Mouse (Mus musculus): ENCODE measurements around the gene Pls3. TPM values are rescaled to one million over a fixed set of nuclear protein-coding genes. Genes with fewer than 3 reads are reported as not detected.
"Not testable (repeated sequence)": the region's sequence is repeated elsewhere in the genome, so short reads cannot be mapped to it uniquely, and the experiment has no call there.

The Pls3 gene
- total RNA-seq, 2 experiments from 2014 or later: 83.6 to 91.0 TPM

GRCm38 (mm10) chrX:75814123-75814522, 60.9 kb downstream of the Pls3 start:
- intact Hi-C loops (cut with DNase I): loop anchor here (10.0 kb wide), 1 partner anchor 61 kb away; the partner anchor contains the start of gene Pls3
- DNase-seq (ENCODE audit: extremely low spot score in 1 of 2, low spot score in 2 of 2): no peak

DNA sequence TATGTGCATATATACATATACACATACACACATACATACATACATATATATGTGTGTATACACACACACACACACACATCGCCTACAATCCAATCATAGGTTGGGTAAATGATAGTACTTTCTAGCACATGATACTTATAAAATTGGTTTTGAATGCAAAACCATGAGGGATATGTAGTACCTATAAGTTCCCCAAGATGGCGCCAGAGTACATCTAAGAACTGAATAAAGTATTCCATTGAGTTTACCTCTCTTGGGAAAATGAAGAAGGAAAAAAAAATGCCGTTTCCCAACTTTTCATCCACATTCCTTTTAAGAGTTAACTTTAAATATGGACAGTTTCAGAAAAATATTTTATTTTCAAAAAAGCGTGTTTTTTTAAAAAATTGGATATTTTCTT, 78.4 kb downstream of the Pls3 start:
- intact Hi-C loops (cut with DNase I): loop anchor here (5.0 kb wide), 1 partner anchor 406 kb away; no protein-coding TSS in a partner anchor
- DNase-seq (ENCODE audit: extremely low spot score in 1 of 2, low spot score in 2 of 2): peak; percentile 18 to 44

DNA sequence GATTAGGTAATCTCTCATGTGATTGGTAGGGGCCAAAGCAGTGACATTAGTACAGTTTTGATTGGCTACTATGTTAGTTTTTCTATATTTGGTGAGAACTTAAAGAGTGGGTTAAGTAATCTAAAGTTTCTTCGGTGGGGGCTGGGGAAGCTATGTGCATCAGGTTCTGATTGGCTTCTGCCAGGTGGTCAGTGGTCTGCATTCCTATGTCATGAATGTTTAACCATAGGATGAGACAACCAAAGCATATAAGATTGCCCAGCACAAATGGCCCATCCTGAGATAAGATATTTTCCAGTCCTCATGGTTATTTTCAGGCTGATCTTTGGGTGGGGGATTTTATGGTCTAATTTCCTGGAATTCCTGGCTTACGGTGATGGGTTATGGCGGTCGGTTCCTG, 95.2 kb downstream of the Pls3 start:
- intact Hi-C loops (cut with DNase I): no loop called here
- DNase-seq (ENCODE audit: extremely low spot score in 1 of 2, low spot score in 2 of 2): no peak

DNA sequence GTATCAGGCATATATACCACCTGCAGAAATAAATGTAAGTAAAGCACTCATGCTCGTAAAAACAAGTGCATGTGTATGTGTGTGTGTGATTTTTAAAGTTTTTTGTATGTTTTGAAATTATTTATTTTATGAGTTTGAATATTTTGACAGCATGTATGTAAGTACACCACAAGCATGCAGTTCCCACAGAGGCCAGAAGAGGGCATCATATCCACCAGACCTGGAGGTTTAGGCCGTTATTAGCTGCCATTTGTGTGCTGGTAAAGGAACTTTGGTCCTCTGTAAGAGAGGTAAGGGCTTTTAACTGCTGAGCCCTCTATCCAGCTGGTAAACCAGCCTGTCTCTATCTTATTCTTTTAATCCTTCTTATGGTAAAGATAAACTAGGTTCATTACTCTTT, 97.5 kb downstream of the Pls3 start:
- intact Hi-C loops (cut with DNase I): no loop called here
- DNase-seq (ENCODE audit: extremely low spot score in 1 of 2, low spot score in 2 of 2): no peak

DNA sequence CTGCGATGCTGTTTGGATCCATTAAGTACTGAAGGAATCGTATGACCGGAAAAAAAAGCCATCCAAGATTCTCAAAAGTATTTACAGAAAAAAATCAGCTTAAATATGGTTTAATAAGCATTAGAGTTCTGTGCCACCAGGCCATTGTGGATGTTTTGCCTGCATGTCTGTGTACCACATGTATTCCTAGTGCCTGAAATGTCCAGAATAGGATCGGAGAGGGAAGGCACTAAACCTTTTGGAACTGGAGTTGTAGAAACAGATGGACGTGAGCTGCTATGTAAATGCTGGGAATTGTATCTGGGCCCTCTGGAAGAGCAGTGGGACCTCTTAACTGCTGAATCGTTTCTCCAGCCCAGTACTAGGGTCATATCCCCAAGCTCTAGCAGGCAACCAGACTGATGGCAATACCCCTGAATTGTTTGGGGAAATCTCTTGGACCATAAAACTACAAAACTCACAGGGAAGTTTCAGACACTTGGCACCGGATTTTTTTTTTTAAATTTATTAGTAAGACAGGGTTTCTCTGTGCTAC, 110.1 kb downstream of the Pls3 start:
- DNase-seq (ENCODE audit: extremely low spot score in 1 of 2, low spot score in 2 of 2): no peak
- intact Hi-C loops (cut with DNase I): no loop called here

DNA sequence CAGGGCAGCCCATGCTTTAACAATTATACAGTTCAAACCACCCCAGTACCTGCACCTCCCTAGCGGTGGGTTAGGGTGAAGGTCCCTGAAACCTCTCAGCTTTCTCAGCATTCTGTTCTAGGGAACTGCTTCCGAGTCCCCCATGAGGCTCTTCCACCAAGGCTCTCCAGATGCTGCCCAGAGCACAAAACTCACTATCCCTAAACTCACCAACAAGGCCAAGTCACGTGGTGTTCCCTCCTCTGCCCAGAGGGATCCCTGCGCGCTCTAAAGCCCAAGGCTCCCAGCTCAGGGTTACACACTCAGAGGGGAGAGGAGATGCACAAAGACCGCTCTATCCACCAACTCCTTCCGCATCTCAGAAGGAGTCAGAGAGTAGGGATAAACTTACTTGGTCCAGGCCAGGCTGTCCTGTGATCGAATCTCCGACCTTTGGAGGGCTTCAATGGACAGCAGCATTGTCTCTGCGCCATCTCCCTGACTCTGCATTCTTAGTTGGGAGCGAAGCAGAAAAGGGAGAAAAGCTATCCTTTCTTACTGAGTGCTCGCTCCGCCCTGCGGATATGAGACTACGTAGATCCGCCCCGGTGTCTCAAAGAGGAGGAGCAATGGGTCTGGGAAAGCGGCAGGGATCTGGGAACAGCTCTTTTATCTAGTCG, 110.7 kb downstream of the Pls3 start:
- peak; percentile 50 to 72 for DNase-seq (ENCODE audit: extremely low spot score in 1 of 2, low spot score in 2 of 2)
- intact Hi-C loops (cut with DNase I): no loop called here

DNA sequence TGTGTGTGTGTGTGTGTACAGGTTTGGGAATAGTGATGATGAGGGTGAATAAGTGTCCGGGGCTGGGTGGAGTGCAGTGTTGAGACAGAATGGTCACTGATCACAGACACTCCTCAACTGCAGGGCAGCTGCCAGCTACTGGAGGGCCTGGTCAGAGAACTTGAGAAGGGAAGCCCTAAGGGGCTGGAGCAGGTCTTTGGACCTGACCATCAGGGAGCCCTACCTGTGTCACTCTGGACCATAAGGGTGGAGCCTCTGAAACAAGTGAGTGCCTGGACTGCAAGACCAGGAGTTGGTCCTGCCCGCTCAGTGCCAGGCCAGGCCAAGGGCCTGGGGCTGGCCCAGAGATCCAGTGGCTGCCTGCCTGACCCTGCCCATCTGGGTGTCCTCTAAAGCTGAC, 115.5 kb downstream of the Pls3 start:
- DNase-seq (ENCODE audit: extremely low spot score in 1 of 2, low spot score in 2 of 2); intact Hi-C loops (cut with DNase I): not testable (repeated sequence)

- intact Hi-C loops (cut with DNase I): not testable (repeated sequence)
- peak in 1 of 2 experiments; percentile 64 for DNase-seq (ENCODE audit: extremely low spot score in 1 of 2, low spot score in 2 of 2)
Observed at GRCm38 (mm10) chrX:75759036-75759435, 115.9 kb downstream of the Pls3 start.

DNA sequence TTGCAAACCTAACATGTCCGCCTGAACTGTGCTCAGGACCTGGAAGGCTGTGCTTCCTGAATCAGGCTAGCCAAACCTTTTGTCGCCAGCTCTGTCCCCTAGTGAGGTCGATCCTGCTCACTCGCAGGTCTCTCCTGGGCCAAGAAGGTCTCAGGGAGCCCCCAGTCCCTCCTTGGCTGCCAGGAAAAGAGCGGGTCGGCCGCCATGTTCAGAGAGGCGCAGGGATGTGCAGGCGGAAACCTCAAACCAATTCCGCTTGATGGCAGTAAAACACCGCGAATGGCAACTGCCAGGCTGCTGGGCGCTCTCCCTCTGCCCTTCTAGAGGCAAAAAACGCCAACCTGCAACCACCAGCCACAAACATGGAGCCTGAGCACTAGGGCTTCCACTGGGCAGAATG, 117.0 kb downstream of the Pls3 start:
- DNase-seq (ENCODE audit: extremely low spot score in 1 of 2, low spot score in 2 of 2): peak in 1 of 2 experiments; percentile 74
- intact Hi-C loops (cut with DNase I): not testable (repeated sequence)

GRCm38 (mm10) chrX:75754531-75754930, 120.5 kb downstream of the Pls3 start:
- DNase-seq (ENCODE audit: extremely low spot score in 1 of 2, low spot score in 2 of 2); intact Hi-C loops (cut with DNase I): not testable (repeated sequence)

DNA sequence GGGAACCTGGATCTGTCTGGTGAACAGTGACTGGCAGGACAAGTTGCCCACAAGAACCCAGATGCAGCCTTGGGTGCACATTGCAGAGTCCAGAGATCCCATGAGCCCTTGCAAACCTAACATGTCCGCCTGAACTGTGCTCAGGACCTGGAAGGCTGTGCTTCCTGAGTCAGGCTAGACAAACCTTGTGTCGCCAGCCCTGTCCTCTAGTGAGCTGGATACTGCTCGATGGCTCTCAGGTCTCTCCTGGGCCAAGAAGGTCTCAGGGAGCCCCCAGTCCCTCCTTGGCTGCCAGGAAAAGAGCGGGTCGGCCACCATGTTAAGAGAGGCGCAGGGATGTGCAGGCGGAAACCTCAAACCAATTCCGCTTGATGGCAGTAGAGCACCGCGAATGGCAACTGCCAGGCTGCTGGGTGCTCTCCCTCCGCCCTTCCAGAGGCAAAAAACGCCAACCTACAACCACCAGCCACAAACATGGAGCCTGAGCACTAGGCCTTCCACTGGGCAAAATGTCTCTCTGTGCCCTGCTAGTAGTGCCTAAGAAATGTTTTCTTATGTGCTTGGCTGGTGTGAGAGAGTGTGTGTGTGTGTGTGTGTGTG, 124.8 kb downstream of the Pls3 start:
- intact Hi-C loops (cut with DNase I); DNase-seq (ENCODE audit: extremely low spot score in 1 of 2, low spot score in 2 of 2): not testable (repeated sequence)

DNA sequence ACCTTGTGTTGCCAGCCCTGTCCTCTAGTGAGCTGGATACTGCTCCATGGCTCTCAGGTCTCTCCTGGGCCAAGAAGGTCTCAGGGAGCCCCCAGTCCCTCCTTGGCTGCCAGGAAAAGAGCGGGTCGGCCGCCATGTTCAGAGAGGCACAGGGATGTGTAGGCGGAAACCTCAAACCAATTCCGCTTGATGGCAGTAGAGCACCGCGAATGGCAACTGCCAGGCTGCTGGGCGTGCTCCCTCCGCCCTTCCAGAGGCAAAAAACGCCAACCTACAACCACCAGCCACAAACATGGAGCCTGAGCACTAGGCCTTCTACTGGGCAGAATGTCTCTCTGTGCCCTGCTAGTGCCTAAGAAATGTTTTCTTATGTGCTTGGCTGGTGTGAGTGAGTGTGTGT, 125.7 kb downstream of the Pls3 start:
- intact Hi-C loops (cut with DNase I): not testable (repeated sequence)

DNA sequence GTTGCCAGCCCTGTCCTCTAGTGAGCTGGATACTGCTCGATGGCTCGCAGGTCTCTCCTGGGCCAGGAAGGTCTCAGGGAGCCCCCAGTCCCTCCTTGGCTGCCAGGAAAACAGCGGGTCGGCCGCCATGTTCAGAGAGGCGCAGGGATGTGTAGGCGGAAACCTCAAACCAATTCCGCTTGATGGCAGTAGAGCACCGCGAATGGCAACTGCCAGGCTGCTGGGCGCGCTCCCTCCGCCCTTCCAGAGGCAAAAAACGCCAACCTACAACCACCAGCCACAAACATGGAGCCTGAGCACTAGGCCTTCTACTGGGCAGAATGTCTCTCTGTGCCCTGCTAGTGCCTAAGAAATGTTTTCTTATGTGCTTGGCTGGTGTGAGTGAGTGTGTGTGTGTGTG, 130.5 kb downstream of the Pls3 start:
- intact Hi-C loops (cut with DNase I): not testable (repeated sequence)
- peak in 1 of 2 experiments; percentile 77 for DNase-seq (ENCODE audit: extremely low spot score in 1 of 2, low spot score in 2 of 2)

More for the DNA sequence above, 125.7 kb downstream of the Pls3 start:
- peak in 1 of 2 experiments; percentile 74 for DNase-seq (ENCODE audit: extremely low spot score in 1 of 2, low spot score in 2 of 2)

DNA sequence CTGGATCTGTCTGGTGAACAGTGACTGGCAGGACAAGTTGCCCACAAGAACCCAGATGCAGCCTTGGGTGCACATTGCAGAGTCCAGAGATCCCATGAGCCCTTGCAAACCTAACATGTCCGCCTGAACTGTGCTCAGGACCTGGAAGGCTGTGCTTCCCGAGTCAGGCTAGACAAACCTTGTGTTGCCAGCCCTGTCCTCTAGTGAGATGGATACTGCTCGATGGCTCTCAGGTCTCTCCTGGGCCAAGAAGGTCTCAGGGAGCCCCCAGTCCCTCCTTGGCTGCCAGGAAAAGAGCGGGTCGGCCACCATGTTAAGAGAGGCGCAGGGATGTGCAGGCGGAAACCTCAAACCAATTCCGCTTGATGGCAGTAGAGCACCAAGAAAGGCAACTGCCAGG, 135.5 kb downstream of the Pls3 start:
- intact Hi-C loops (cut with DNase I); DNase-seq (ENCODE audit: extremely low spot score in 1 of 2, low spot score in 2 of 2): not testable (repeated sequence)
